13 mouse cellular contexts compared by ENCODE assay signal in the genomic region with DNA sequence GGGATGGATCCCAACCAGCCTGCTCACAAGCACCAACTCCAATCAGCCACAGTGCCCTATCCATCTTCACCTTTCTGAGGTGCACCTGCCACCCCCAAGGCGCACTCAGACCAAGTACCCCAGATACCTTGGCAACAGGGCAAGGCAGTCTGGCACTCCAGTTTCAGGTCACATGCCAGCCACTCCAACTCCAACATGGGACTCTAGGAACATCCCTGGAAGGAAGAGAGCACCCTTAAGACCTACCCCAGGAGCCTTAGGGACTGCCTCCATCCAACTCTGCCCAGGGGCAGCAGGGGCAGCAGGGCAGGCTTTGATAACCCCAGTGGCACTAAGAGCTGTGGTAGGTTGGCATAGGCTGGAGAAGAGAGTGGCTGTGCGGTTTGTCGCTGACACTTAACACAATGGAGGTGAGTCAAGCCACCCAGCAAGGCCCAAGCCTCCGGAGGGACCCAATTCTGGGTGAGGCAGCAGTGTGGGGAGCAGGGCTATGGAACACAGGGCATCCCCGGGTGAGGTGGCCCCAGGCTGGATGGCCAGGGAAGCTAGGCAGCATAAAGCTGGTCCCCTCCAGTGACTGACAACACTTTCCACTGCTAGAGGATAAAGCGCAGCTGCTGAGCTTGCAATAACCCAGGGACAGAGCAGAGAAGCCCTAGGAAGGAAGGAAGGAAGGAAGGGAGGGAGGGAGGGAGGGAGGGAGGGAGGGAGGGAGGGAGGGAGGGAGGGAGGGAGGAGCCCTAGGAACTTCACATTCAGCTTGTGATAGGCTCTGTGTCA. TPM values are rescaled to one million over a fixed set of nuclear protein-coding genes. Genes with fewer than 3 reads are reported as not detected.
A peak's percentile ranks its signal among the peaks of the same experiment; 100 is the strongest.
DNase-seq lines count a peak whose midpoint lies in the region; ATAC-seq and TF ChIP-seq lines count a peak whose summit lies in the region.
"Had no signal": no experiment of that assay in that cellular context is flagged by ENCODE, and none has a peak within 500 bp of the region (broad histone marks: within the 10 kb centered on the region; RNA-seq: fewer than 3 reads in every experiment).

No protein-coding gene starts in this region.

- no peak for ATAC-seq in kidney, embryonic 16.5 days (ENCODE audit: low FRiP score, low TSS enrichment)
- no peak for ATAC-seq in stomach, embryonic 16.5 days (ENCODE audit: insufficient read depth, low FRiP score)

- no peaks in the 10 kb centered on the region for H3K9me3 ChIP-seq in kidney, embryonic 16.5 days (ENCODE audit: low read length)
- H3K9me3 ChIP-seq in stomach, embryonic 16.5 days (replicated peaks; ENCODE audit: control insufficient read depth, low read length), result no peaks in the 10 kb centered on the region
- H3K9me3 ChIP-seq: forebrain, embryonic 12.5 days had no signal

- H3K27me3 ChIP-seq in kidney, embryonic 16.5 days (ENCODE audit: insufficient read depth, low read length), result no peaks in the 10 kb centered on the region
- no peaks in the 10 kb centered on the region for H3K27me3 ChIP-seq in spleen, adult 2 months (ENCODE audit: control insufficient read depth, insufficient read depth, low read length)
- H3K27me3 ChIP-seq in stomach, embryonic 16.5 days (ENCODE audit: control insufficient read depth, insufficient read depth, low read length), result no peaks in the 10 kb centered on the region

- H3K36me3 ChIP-seq in kidney, embryonic 16.5 days (ENCODE audit: insufficient read depth, low read length), result peaks cover 10% of the 10 kb centered on the region
- peaks cover 17% of the 10 kb centered on the region for H3K36me3 ChIP-seq in spleen, adult 2 months (ENCODE audit: control insufficient read depth, insufficient read depth, low read length)
- no peaks in the 10 kb centered on the region for H3K36me3 ChIP-seq in stomach, embryonic 16.5 days (ENCODE audit: control insufficient read depth, insufficient read depth, low read length)
- H3K36me3 ChIP-seq: forebrain, embryonic 12.5 days had no signal

- H3K27ac ChIP-seq in kidney, embryonic 16.5 days (ENCODE audit: low read length), result peak overlapping the region; percentile 88
- H3K27ac ChIP-seq in spleen, adult 2 months (ENCODE audit: insufficient read depth, low read length), result peak overlapping the region; percentile 77
- H3K27ac ChIP-seq in stomach, embryonic 16.5 days (ENCODE audit: low read length), result no peak overlapping the region
- H3K27ac ChIP-seq: forebrain, embryonic 12.5 days; left cerebral cortex, adult 2 months had no signal

- TF ChIP-seq POLR2A in spleen, adult 2 months (IDR thresholded peaks at IDR 0.05; ENCODE audit: low read depth, low read length), result no peak

- DNase-seq in heart, adult 11 months, result peak; percentile 97
- DNase-seq in heart, adult 8-10 months (ENCODE audit: low spot score), result no peak
- no peak for DNase-seq in kidney, adult 11 months
- no peak for DNase-seq in spleen, adult 2 months (ENCODE audit: low read depth in 1 of 2, low spot score in 2 of 2)
- no peak for DNase-seq in spleen, adult 12 weeks (ENCODE audit: low spot score)
- no peak for DNase-seq in adrenal gland, postnatal 36 days
- DNase-seq: B cell, adult 2 months; cerebellum, adult 18-20 months; gastrocnemius, postnatal 14 days had no signal

- peaks cover 55% of the 10 kb centered on the region for H3K4me1 ChIP-seq in kidney, embryonic 16.5 days (ENCODE audit: insufficient read depth, low read length)
- peaks cover 30% of the 10 kb centered on the region; the same call in 1 of the 2 replicates for H3K4me1 ChIP-seq in spleen, adult 2 months (ENCODE audit: control insufficient read depth, insufficient read depth, insufficient read length)
- peaks cover 50% of the 10 kb centered on the region for H3K4me1 ChIP-seq in stomach, embryonic 16.5 days (ENCODE audit: control insufficient read depth, insufficient read depth, low read length)

- peak overlapping the region; percentile 25; the same call in 1 of the 2 replicates for H3K4me2 ChIP-seq in kidney, embryonic 16.5 days (replicated peaks; ENCODE audit: low read depth, low read length)
- H3K4me2 ChIP-seq in stomach, embryonic 16.5 days (ENCODE audit: low read depth, low read length), result peak overlapping the region; percentile 83
- H3K4me2 ChIP-seq: forebrain, embryonic 12.5 days had no signal

- peak overlapping the region; percentile 36; the same call in 1 of the 2 replicates for H3K9ac ChIP-seq in kidney, embryonic 16.5 days (replicated peaks; ENCODE audit: low read length)
- H3K9ac ChIP-seq in stomach, embryonic 16.5 days (ENCODE audit: low read length), result no peak overlapping the region
- H3K9ac ChIP-seq: forebrain, embryonic 12.5 days had no signal

- no peak for TF ChIP-seq CTCF in spleen, adult 2 months (IDR thresholded peaks at IDR 0.05; ENCODE audit: extremely low read depth, insufficient read depth, insufficient read length, insufficient replicate concordance)

- WGBS in kidney, embryonic 16.5 days, result 65% methylated on average over 6 of the region's 6 CpGs
- 47% methylated on average over 6 of the region's 6 CpGs for WGBS in spleen, adult 2 months
- 82% methylated on average over 6 of the region's 6 CpGs for WGBS in stomach, embryonic 16.5 days

- no peak overlapping the region for H3K4me3 ChIP-seq in kidney, embryonic 16.5 days (ENCODE audit: low read length)
- H3K4me3 ChIP-seq in spleen, adult 2 months (ENCODE audit: extremely low read depth, insufficient read depth, insufficient read length), result no peak overlapping the region; the same call in 1 of the 2 replicates
- no peak overlapping the region for H3K4me3 ChIP-seq in stomach, embryonic 16.5 days (replicated peaks; ENCODE audit: low read length)
- H3K4me3 ChIP-seq: forebrain, embryonic 12.5 days; left cerebral cortex, adult 2 months had no signal

RNA-seq across cellular contexts. Expression of a gene that starts 4.9 kb away (rescaled TPM):
- total RNA-seq in heart, adult 8-10 months (2022), result 10 to 100 TPM; 19.2 to 23.0 (median 22.3) TPM
- 17.4 and 17.8 TPM in 2 replicates for polyA plus RNA-seq in kidney, embryonic 16.5 days (2015; fragmentation: Nextera tagmentation; extraction: Ambion mirVana)
- polyA plus RNA-seq in spleen, adult 2 months (2012; rRNA removed), result 118 and 259 TPM in 2 replicates
- 8.3 and 8.8 TPM in 2 replicates for polyA plus RNA-seq in stomach, embryonic 16.5 days (2015; fragmentation: Nextera tagmentation; extraction: Ambion mirVana)
- 10 to 100 TPM; 33.7 to 34.8 TPM for total RNA-seq in adrenal gland, postnatal 36 days (2021)

RNA-seq across cellular contexts. Expression of a gene that starts 16.2 kb away (rescaled TPM):
- total RNA-seq in heart, adult 8-10 months (2022), result 10 to 100 TPM in 1 of 4 experiments, 1 to 10 TPM in 3; 8.6 to 10.1 (median 9.1) TPM
- polyA plus RNA-seq in kidney, embryonic 16.5 days (2015; fragmentation: Nextera tagmentation; extraction: Ambion mirVana), result 28.9 and 33.2 TPM in 2 replicates
- 5.1 and 5.9 TPM in 2 replicates for polyA plus RNA-seq in spleen, adult 2 months (2012; rRNA removed)
- 16.9 and 17.4 TPM in 2 replicates for polyA plus RNA-seq in stomach, embryonic 16.5 days (2015; fragmentation: Nextera tagmentation; extraction: Ambion mirVana)
- total RNA-seq in adrenal gland, postnatal 36 days (2021), result 1 to 10 TPM; 5.5 to 7.0 TPM
